Mouse (Mus musculus): ENCODE results near the gene Caln1. TPM values are rescaled to one million over a fixed set of nuclear protein-coding genes. Genes with fewer than 3 reads are reported as not detected.

Gene Caln1
- polyA plus RNA-seq, 1 experiment from 2014 or later, result not detected

- no peak overlapping the region for H3K27ac ChIP-seq (ENCODE audit: low read depth, low read length)
- WGBS, result 71% methylated on average over 4 of the region's 4 CpGs
- H3K27me3 ChIP-seq (replicated peaks; ENCODE audit: control insufficient read depth, insufficient read depth, low read length), result no peaks in the 10 kb centered on the region
- ATAC-seq (replicated peaks; ENCODE audit: low FRiP score) (no peak), DNase-seq (ENCODE audit: low spot score) (no peak)
- H3K4me1 ChIP-seq (replicated peaks; ENCODE audit: control insufficient read depth, insufficient read depth, low read length), result no peaks in the 10 kb centered on the region
- H3K36me3 ChIP-seq (ENCODE audit: control insufficient read depth, insufficient read depth, low read length), result no peaks in the 10 kb centered on the region
- H3K4me2 ChIP-seq, result no peak overlapping the region
- H3K9me3 ChIP-seq (ENCODE audit: control insufficient read depth, low read length), result no peaks in the 10 kb centered on the region
- no peak overlapping the region for H3K4me3 ChIP-seq (ENCODE audit: low read depth, low read length)
- H3K9ac ChIP-seq (ENCODE audit: low read depth, low read length), result no peak overlapping the region
These were observed 345.9 kb downstream of the Caln1 start for GRCm38 (mm10) chr5:130715181-130715580.

GRCm38 (mm10) chr5:130718385-130718784 lies 349.1 kb downstream of the Caln1 start:
- whole genome bisulfite sequencing, result 50% methylated on average over 9 of the region's 9 CpGs
- H3K27me3 ChIP-seq (replicated peaks; ENCODE audit: control insufficient read depth, insufficient read depth, low read length), result no peaks in the 10 kb centered on the region

GRCm38 (mm10) chr5:130742171-130742570 lies 372.9 kb downstream of the Caln1 start:
- Histone ChIP-seq H3K27ac (ENCODE audit: low read depth, low read length) (no peak overlapping the region), H3K4me1 (replicated peaks; ENCODE audit: control insufficient read depth, insufficient read depth, low read length) (no peaks in the 10 kb centered on the region), H3K9me3 (ENCODE audit: control insufficient read depth, low read length) (no peaks in the 10 kb centered on the region), H3K4me2 (no peak overlapping the region), H3K9ac (ENCODE audit: low read depth, low read length) (no peak overlapping the region), H3K36me3 (ENCODE audit: control insufficient read depth, insufficient read depth, low read length) (no peaks in the 10 kb centered on the region), H3K27me3 (replicated peaks; ENCODE audit: control insufficient read depth, insufficient read depth, low read length) (no peaks in the 10 kb centered on the region), H3K4me3 (ENCODE audit: low read depth, low read length) (no peak overlapping the region)
- ATAC-seq (replicated peaks; ENCODE audit: low FRiP score) (no peak), DNase-seq (ENCODE audit: low spot score) (no peak)
- WGBS, result 85% methylated on average over 13 of the region's 13 CpGs

More at GRCm38 (mm10) chr5:130718385-130718784, 349.1 kb downstream of the Caln1 start:
- DNase-seq (ENCODE audit: low spot score) (peak; percentile 35), ATAC-seq (replicated peaks; ENCODE audit: low FRiP score) (no peak)
- H3K36me3 ChIP-seq (ENCODE audit: control insufficient read depth, insufficient read depth, low read length), result no peaks in the 10 kb centered on the region
- no peaks in the 10 kb centered on the region for H3K9me3 ChIP-seq (ENCODE audit: control insufficient read depth, low read length)
- H3K4me3 ChIP-seq (ENCODE audit: low read depth, low read length), result no peak overlapping the region
- H3K4me2 ChIP-seq, result no peak overlapping the region
- no peak overlapping the region for H3K9ac ChIP-seq (ENCODE audit: low read depth, low read length)
- H3K27ac ChIP-seq (ENCODE audit: low read depth, low read length), result no peak overlapping the region
- H3K4me1 ChIP-seq (replicated peaks; ENCODE audit: control insufficient read depth, insufficient read depth, low read length), result no peaks in the 10 kb centered on the region

GRCm38 (mm10) chr5:130757517-130757916 lies 388.3 kb downstream of the Caln1 start:
- H3K4me2 ChIP-seq, result no peak overlapping the region
- no peak for ATAC-seq (replicated peaks; ENCODE audit: low FRiP score)
- no peak overlapping the region for H3K27ac ChIP-seq (ENCODE audit: low read depth, low read length)
- 77% methylated on average over 3 of the region's 3 CpGs for WGBS
- H3K9me3 ChIP-seq (ENCODE audit: control insufficient read depth, low read length), result no peaks in the 10 kb centered on the region
- no peak for DNase-seq (ENCODE audit: low spot score)
- no peaks in the 10 kb centered on the region for H3K4me1 ChIP-seq (replicated peaks; ENCODE audit: control insufficient read depth, insufficient read depth, low read length)
- no peak overlapping the region for H3K4me3 ChIP-seq (ENCODE audit: low read depth, low read length)
- H3K9ac ChIP-seq (ENCODE audit: low read depth, low read length), result no peak overlapping the region
- no peaks in the 10 kb centered on the region for H3K36me3 ChIP-seq (ENCODE audit: control insufficient read depth, insufficient read depth, low read length)
- no peaks in the 10 kb centered on the region for H3K27me3 ChIP-seq (replicated peaks; ENCODE audit: control insufficient read depth, insufficient read depth, low read length)

GRCm38 (mm10) chr5:130765784-130766183 lies 396.5 kb downstream of the Caln1 start:
- Histone ChIP-seq H3K27me3 (replicated peaks; ENCODE audit: control insufficient read depth, insufficient read depth, low read length) (no peaks in the 10 kb centered on the region), H3K4me3 (ENCODE audit: low read depth, low read length) (no peak overlapping the region), H3K4me1 (replicated peaks; ENCODE audit: control insufficient read depth, insufficient read depth, low read length) (no peaks in the 10 kb centered on the region), H3K36me3 (ENCODE audit: control insufficient read depth, insufficient read depth, low read length) (no peaks in the 10 kb centered on the region), H3K9ac (ENCODE audit: low read depth, low read length) (no peak overlapping the region), H3K9me3 (ENCODE audit: control insufficient read depth, low read length) (no peaks in the 10 kb centered on the region), H3K27ac (ENCODE audit: low read depth, low read length) (no peak overlapping the region), H3K4me2 (no peak overlapping the region)
- no peak for ATAC-seq (replicated peaks; ENCODE audit: low FRiP score)
- 86% methylated on average over 6 of the region's 6 CpGs for WGBS
- no peak for DNase-seq (ENCODE audit: low spot score)

GRCm38 (mm10) chr5:130771061-130771741 lies 401.9 kb downstream of the Caln1 start:
- Histone ChIP-seq H3K9ac (ENCODE audit: low read depth, low read length) (no peak overlapping the region), H3K4me3 (ENCODE audit: low read depth, low read length) (no peak overlapping the region), H3K36me3 (ENCODE audit: control insufficient read depth, insufficient read depth, low read length) (no peaks in the 10 kb centered on the region), H3K4me2 (no peak overlapping the region), H3K27ac (ENCODE audit: low read depth, low read length) (no peak overlapping the region), H3K27me3 (replicated peaks; ENCODE audit: control insufficient read depth, insufficient read depth, low read length) (no peaks in the 10 kb centered on the region), H3K4me1 (replicated peaks; ENCODE audit: control insufficient read depth, insufficient read depth, low read length) (no peaks in the 10 kb centered on the region), H3K9me3 (ENCODE audit: control insufficient read depth, low read length) (no peaks in the 10 kb centered on the region)
- DNase-seq (ENCODE audit: low spot score), result no peak
- ATAC-seq (replicated peaks; ENCODE audit: low FRiP score), result no peak
- WGBS, result 75% methylated on average over 5 of the region's 5 CpGs

- no peak overlapping the region for H3K4me3 ChIP-seq (ENCODE audit: low read depth, low read length)
- no peak overlapping the region for H3K9ac ChIP-seq (ENCODE audit: low read depth, low read length)
- no peak overlapping the region for H3K4me2 ChIP-seq
- ATAC-seq (replicated peaks; ENCODE audit: low FRiP score) (no peak), DNase-seq (ENCODE audit: low spot score) (no peak)
- H3K27me3 ChIP-seq (replicated peaks; ENCODE audit: control insufficient read depth, insufficient read depth, low read length), result no peaks in the 10 kb centered on the region
- WGBS, result 84% methylated on average over 6 of the region's 6 CpGs
- no peaks in the 10 kb centered on the region for H3K36me3 ChIP-seq (ENCODE audit: control insufficient read depth, insufficient read depth, low read length)
- H3K9me3 ChIP-seq (ENCODE audit: control insufficient read depth, low read length), result no peaks in the 10 kb centered on the region
- H3K27ac ChIP-seq (ENCODE audit: low read depth, low read length), result no peak overlapping the region
- no peaks in the 10 kb centered on the region for H3K4me1 ChIP-seq (replicated peaks; ENCODE audit: control insufficient read depth, insufficient read depth, low read length)
These were observed 403.2 kb downstream of the Caln1 start for GRCm38 (mm10) chr5:130772491-130772890.

GRCm38 (mm10) chr5:130774946-130775345 lies 405.7 kb downstream of the Caln1 start:
- DNase-seq (ENCODE audit: low spot score) (no peak), ATAC-seq (replicated peaks; ENCODE audit: low FRiP score) (no peak)
- Histone ChIP-seq H3K9me3 (ENCODE audit: control insufficient read depth, low read length) (no peaks in the 10 kb centered on the region), H3K4me1 (replicated peaks; ENCODE audit: control insufficient read depth, insufficient read depth, low read length) (no peaks in the 10 kb centered on the region), H3K36me3 (ENCODE audit: control insufficient read depth, insufficient read depth, low read length) (no peaks in the 10 kb centered on the region), H3K27ac (ENCODE audit: low read depth, low read length) (no peak overlapping the region), H3K27me3 (replicated peaks; ENCODE audit: control insufficient read depth, insufficient read depth, low read length) (no peaks in the 10 kb centered on the region), H3K9ac (ENCODE audit: low read depth, low read length) (no peak overlapping the region), H3K4me3 (ENCODE audit: low read depth, low read length) (no peak overlapping the region), H3K4me2 (no peak overlapping the region)
- 84% methylated on average over 3 of the region's 3 CpGs for WGBS

GRCm38 (mm10) chr5:130792755-130793452 lies 423.6 kb downstream of the Caln1 start:
- no peaks in the 10 kb centered on the region for H3K27me3 ChIP-seq (replicated peaks; ENCODE audit: control insufficient read depth, insufficient read depth, low read length)
- H3K36me3 ChIP-seq (ENCODE audit: control insufficient read depth, insufficient read depth, low read length), result no peaks in the 10 kb centered on the region
- H3K27ac ChIP-seq (ENCODE audit: low read depth, low read length), result no peak overlapping the region
- H3K9me3 ChIP-seq (ENCODE audit: control insufficient read depth, low read length), result no peaks in the 10 kb centered on the region
- no peaks in the 10 kb centered on the region for H3K4me1 ChIP-seq (replicated peaks; ENCODE audit: control insufficient read depth, insufficient read depth, low read length)
- ATAC-seq (replicated peaks; ENCODE audit: low FRiP score) (no peak), DNase-seq (ENCODE audit: low spot score) (no peak)
- no peak overlapping the region for H3K4me2 ChIP-seq
- 82% methylated on average over 3 of the region's 3 CpGs for WGBS
- no peak overlapping the region for H3K9ac ChIP-seq (ENCODE audit: low read depth, low read length)
- H3K4me3 ChIP-seq (ENCODE audit: low read depth, low read length), result no peak overlapping the region

Measured in liver, embryonic 11.5 days (tissue).